Mouse (Mus musculus) left cerebral cortex, postnatal 14 days (tissue): ENCODE measurements around the gene Trpm1. TPM values are rescaled to one million over a fixed set of nuclear protein-coding genes. Genes with fewer than 3 reads are reported as not detected.
"Not testable (repeated sequence)": the region's sequence is repeated elsewhere in the genome, so short reads cannot be mapped to it uniquely, and the experiment has no call there.

Source experiments
- DNase-seq, 2 experiments: peaks; one replicate each; pipeline ENCODE4 v3.0.0; 2021 to 2022; ENCODE audit warnings: low spot score in 2 of 2, mixed read lengths in 1 of 2
- intact Hi-C: fragments of 180-260 bp; cut with DNase I; formaldehyde crosslinking; loops from one replicate; pipeline ENCODE4 v1.15.1; 2025
- long read RNA-seq, 2 experiments: library from polyadenylated mRNA; stranded (forward); transcript quantifications; one replicate each; pipeline ENCODE4 v2.0.0; 2021
- total RNA-seq, 2 experiments: library from RNA; stranded (reverse); gene quantifications; 2 replicates each; pipeline ENCODE4 v1.2.3; 2021

The Trpm1 gene
- total RNA-seq: under 1 TPM; 0.40 to 0.68 TPM
- long read RNA-seq, experiment 1, partial matches to known transcripts: 0 of 1 reads
- long read RNA-seq, experiment 1, other reads (novel, unspliced or antisense): 1 of 1 reads
- long read RNA-seq, experiment 2, partial matches to known transcripts: 1 of 1 reads
- long read RNA-seq, experiment 2, other reads (novel, unspliced or antisense): 0 of 1 reads

DNA sequence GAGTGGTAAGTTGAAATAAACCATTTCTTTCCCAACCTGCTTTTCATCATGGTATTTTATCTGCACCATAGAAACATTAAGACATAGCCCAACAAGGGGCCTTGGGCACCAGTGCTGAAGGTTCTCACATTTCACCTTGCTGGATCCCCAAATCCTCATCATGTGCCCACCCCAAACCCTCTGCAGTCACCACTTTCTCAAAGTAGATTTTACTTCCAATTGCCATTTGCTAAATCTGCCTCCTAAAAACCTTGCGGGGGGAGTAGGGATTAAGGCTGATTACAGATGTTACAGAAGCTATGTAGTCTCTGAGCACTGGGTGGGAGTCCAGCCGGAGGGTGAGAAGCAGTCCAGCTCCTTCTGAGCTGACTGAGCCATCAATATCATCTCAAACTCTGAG is at the start of gene Trpm1:
Trpm1 (plus strand) TSS at position 301 of the 400 bp plus-strand sequence.
- DNase-seq: no peak
- intact Hi-C loops: loop anchor here (10.0 kb wide), 2 partner anchors 89 to 299 kb away; no protein-coding TSS in a partner anchor

DNA sequence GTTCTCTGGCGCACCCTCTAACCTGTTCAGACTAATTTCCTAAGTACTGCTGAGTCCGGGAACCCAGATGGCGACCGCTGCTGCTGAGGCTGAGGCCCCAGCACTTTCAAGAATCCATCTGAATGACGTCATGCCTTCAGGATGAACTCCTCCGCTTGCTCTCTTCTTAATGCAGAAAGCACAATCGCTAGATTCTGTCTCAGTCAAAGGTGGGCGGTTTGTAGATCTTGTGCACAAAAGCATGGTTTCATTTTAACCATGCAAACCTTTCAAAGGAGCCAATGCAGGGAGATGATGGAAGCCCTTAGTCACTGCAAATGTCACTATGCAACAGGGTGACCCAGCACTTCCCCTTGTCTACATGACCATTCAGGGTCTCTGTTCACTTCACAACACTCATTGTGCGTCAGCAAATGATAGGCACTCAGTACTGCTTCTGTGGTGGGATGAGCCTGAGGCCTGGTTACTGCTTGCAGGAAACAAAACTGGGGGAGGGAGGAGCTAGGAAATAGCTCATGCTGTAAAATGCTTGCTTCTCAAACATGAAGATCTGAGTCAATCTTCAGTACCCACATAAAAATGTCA is 31.4 kb upstream of the Trpm1 start:
- DNase-seq: peak; percentile 18 to 46

DNA sequence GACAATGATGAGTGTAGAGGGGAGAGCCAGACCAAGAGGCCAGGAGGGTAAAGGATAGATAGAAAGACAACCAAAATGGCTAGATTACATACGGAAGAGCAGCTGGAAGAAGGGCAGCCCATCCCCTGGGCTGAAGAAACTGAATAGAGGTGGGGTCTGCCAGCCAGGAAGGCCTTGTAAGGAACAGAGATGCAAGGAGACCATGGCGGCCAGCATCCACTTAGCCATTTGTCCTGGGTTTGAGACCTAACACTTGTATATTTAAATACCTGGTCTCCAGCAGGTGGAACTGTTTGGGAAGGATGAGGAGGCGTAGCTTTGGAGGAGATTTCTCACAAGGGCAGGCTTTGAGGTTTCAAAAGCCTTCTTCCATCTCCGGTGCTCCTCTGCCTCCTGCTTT is 29.9 kb upstream of the Trpm1 start:
- intact Hi-C loops: no loop called here
- DNase-seq: peak in 1 of 2 experiments; percentile 0

More for the DNA sequence above, 31.4 kb upstream of the Trpm1 start:
- intact Hi-C loops: no loop called here

DNA sequence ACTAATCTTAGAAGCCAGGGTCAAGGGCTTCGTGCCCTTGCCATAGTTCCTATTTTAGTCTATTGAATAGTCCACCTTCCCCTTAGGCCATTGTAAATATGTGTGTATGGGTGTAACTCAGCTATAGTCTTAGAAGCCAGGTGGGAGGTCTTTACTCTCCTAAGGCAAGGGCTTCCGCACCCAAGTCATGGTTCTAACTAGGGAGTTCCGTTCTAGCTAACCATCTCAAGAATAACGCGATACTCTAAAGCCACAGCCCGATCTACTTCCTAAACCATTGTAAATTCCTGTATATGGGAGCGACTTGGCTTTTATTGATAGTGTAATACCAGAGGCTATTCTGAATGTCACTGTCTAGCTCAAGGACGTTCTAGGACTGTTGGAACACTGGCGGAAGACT is 27.6 kb upstream of the Trpm1 start:
- peak in 1 of 2 experiments; percentile 0 for DNase-seq
- intact Hi-C loops: not testable (repeated sequence)

DNA sequence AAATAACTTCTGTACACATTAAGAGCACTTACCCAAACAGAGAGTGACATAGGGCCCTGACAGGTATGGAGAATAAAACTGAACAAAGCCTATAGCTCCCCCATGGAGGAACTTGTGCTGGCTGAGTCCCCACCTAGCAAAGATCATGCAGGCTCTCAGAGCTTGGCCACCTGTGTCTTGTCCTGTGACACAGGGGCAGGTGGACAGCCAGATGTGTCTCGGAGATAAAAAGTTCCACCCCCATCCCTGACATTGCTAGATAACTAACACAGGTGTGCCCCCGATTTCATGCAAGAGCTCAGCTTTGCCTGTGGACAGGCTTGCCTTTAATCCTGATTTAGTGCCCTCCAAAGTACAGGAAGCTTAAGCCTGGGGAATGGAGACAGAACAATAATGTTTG is 13.8 kb upstream of the Trpm1 start:
- DNase-seq: no peak
- intact Hi-C loops: no loop called here

DNA sequence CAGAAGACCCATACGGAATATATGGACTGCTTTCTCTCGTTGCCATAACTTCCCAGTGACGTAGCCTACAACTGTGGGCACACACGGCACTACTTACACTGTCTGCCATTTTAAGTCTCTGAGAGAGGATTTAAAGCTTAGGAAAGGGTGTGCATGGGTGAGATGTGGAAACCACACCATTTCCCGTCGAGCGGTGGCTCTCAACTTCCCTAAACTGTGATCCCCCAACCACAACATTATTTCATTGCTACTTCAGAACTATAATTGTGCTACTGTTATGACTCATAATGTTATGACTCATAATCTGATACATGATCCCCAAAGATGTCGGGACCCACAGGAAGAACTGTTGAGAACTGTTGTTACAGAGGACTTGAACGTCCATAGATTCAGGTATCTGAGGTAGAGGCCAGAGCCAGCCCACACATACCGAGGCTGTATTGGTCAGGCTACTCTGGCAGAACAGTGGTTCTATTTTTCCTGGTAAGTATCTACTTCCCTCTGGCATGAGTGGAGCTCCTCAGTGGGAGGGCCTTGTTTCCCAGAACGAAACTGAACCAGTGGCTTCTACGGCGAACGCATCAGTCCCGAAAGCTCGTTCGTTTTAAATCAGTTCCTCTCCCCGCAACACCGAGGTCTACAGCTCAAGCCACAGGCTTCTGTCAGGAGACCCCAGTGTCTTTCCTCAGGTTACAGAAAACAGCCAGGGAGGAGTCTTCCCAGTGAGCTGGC is 12.2 kb upstream of the Trpm1 start:
- intact Hi-C loops: no loop called here
- no peak for DNase-seq

DNA sequence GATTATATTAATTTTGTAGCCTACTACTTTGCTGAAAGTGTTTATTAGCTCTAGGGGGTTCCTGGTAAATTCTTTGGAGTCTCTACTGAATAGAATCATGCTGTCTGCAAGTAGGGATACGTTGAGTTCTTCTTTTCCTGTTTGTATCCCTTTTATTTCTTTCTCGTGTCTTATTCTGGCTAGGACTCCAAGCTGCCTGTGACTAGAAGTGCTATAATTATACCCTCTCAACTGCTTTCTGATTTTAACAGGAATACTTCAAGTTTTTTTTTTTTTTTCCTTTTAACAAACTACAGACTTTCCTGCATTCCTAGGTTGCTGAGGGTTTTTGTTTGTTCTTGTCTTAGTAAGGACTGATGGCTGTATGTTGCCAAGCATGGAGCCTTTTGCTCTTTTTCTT is 4.3 kb upstream of the Trpm1 start:
- intact Hi-C loops: no loop called here
- DNase-seq: no peak

DNA sequence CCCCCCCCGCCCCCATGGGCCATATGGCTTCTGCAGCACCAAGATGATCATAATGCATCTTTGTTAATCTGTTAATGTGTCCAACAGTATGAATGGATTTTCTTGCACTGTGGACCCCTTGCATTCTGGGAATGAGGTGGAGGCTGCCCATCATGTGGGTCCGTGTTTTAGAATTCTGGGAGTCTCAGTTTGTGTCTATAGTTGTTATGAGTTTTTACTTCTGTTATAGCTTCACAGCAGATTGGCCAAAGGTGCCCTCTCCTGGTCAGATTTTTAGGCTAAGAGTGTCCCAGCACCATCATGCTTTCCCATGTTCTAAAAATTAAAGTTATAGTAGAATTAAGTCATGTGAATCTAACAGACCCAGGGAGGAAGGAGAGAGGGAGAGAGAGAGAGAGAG is 3.9 kb upstream of the Trpm1 start:
- intact Hi-C loops: loop anchor here (10.0 kb wide), 2 partner anchors 85 to 295 kb away; no protein-coding TSS in a partner anchor
- no peak for DNase-seq

DNA sequence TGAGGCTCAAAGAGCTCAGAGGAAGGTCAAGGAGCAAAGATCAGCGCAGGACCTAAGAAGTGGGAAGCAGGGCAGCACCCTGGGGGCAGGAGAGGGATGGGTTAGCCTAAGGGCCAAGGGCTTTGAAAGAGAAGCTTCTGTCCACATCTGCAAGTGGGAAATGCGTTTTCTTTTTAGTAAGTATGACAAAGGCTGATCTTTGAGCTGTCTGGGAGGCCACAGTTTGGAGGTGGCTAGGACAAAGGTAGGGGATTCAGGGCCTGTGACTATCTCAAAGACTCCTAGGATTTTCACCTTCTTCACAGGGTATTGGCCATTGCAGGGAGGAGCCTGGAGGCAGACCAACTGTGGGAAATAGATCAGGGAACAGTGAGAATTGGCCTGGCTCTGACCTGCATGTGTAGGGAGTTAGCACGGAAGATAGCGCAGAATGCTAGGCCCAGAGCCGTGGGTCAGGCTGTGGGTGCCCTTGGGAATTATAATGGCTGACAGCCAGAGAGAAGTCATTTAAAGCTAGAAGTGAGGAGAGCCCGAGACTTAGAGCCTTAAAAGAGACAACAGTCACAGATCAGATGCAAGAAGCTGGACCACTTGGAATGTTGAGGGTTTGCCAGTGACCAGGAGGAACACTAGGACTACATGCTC is 3.1 kb upstream of the Trpm1 start:
- no peak for DNase-seq
- intact Hi-C loops: loop anchor here (10.0 kb wide), 2 partner anchors 86 to 296 kb away; no protein-coding TSS in a partner anchor

DNA sequence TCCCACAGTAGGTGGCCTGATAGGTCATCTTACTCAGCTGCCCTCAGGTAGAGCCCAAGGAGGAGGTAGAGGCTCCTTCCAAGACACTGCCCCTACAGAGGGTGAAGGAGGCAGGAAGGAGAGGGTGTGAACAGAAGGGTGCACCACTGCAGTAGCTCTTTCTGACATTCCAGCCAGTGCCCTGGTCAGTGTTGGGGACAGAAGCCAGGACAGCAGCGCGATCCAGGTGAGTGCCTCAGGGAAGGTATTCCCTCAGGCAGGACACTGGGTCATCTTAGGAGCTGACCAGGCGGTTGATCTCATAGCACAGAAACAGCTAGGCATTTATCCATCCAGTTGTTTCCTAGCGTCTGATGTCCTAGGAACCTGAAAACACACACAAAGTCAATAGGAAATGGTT is 1.6 kb downstream of the Trpm1 start:
- intact Hi-C loops: loop anchor here (10.0 kb wide), 2 partner anchors 90 to 300 kb away; no protein-coding TSS in a partner anchor
- no peak for DNase-seq

DNA sequence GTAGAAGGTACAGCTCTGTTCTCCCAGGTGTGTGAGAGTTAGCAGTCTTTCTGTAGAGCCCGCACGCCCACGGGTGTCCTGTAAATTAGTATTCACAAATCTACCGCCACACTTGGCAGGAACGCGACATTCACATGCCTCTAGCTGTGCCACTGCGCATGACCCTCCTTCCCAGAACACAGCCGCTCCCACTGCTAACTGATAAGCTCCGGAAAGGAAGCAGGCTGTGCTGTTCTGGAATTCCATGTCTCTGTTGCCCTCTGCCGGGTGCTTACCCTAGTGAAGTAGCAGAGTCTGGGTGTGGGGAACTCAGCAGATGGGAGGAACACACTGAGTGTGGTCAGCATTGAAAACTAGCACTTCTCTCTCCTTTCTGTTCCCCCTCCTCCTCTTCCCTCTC is 2.1 kb downstream of the Trpm1 start:
- DNase-seq: peak; percentile 88 to 97
- intact Hi-C loops: loop anchor here (10.0 kb wide), 2 partner anchors 91 to 301 kb away; no protein-coding TSS in a partner anchor

DNA sequence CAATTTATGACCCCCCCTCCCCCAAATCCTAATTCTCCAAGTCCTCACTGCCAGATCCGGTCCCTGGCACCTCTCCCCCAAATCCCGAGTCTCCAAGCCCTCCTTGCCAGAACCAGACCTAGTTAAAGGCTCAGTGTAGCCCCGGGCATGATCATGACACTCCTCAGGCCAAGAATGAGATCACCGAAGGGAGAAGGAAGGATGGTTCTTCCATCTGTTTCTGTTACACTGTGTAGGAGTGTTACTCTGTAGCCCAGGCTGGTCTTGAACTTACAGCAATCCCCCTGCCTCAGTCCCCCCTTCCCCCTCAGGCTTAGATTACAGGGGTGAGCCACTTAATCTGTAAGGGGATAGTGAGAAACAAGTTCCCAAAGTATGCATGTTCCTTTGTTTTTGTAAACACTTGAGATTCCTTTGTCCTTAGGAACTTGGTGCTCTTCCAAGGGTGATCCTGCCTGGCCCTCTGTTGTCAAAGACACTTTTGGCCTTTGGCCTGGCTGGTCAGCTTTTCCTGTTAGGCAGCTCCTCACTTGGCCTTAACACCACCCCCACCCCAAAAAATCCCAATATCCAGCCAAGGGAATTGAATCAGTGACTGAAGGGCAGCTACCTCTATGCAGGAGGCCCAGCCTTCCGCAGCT is 2.8 kb downstream of the Trpm1 start:
- no peak for DNase-seq
- intact Hi-C loops: loop anchor here (10.0 kb wide), 2 partner anchors 92 to 302 kb away; no protein-coding TSS in a partner anchor

DNA sequence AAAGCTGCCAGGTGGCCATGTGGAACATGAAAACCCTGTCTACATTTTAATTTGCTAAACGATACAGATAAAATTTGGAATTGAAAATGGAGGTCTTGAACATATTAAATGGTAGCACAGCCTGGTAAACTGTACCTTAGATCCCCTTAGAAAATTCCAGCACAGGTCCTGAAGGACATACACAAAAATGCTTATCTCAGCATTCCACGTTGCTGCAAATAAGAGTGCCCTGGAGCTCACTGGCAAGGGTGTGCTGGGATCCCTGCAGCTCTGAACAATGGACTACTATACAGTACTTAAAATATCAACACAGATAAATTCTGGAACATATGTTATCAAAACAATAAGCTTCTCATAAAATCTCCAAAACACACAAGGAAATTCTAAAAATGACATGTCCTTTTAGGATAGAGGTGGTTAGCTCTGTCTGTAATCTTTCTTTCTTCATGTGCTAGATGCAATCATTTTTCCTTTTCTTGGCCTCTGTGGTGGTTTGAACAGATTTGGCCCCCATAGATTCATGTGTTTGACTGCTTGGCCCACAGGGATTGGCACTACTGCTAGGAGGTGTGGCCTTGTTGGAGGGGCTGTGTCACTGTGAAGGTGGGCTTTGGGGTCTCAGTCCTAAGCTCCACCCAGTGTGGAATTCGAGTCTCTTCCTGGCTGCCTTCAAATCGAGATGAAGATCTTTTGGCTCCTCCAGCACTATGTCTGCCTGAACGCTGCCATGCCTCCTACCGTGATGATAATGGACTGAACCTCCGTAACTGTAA is 3.5 kb downstream of the Trpm1 start:
- DNase-seq: no peak
- intact Hi-C loops: loop anchor here (10.0 kb wide), 2 partner anchors 92 to 302 kb away; no protein-coding TSS in a partner anchor

DNA sequence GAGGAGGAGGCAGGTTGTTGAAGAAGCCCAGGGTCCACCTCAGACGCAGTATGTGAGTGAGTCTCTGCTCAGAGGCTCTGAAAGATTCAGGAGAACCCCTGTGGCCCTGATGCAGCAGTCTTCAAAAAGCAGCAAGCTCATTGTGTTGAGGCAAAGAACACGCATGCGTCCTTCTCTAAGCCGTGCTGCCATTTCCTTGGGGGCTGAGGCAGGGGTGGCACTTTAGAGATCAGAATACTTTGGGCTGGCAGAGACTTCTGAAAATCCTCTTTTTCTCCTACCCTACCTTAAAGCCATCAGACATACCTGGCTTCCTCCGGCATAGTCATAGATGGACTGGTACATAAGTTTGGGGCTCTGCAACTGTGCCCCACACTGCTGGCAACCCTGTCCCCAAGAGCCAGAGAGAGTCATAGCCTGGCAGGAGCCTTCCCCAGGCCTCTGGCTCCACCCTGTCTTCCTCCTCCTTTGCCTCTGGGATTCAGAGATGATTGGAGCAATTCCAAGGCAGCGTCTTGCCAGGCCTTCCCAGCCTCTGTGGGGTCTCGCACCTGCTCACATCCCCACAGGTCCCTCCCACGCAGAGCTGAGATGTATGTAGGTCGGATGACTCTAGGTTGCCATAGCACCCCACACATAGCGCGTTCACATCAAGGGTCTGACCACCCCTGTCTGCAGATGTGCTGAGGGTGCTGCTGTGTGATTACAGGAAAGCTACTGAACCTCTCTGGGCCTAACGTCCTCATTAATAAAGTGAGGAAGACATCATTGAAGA is 4.8 kb downstream of the Trpm1 start:
- intact Hi-C loops: loop anchor here (10.0 kb wide), 2 partner anchors 94 to 304 kb away; no protein-coding TSS in a partner anchor
- peak in 1 of 2 experiments; percentile 64 for DNase-seq

DNA sequence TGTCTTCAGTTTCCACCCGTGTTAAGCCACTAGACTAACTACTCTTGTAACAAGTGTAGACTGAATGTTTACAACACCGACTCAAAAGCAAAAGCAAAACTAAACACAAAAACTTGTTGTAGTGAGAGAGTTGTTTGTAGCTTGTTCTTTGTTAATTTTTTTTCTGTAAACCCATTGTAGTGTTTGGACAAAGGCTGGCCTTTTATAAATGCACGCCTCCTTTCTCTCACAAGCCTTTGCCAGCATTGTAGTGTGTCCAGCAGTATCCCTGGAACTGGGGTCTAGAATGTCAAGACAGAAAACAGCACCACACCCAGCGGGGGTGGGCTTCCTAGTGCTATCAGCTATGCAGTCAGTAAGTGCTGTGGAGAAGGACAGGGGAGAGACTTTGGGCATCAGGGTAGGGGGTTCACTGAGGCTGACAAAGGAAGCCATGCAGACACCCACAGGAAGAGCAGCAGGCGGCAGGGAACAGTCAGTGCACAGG is 5.5 kb downstream of the Trpm1 start:
- no peak for DNase-seq
- intact Hi-C loops: loop anchor here (10.0 kb wide), 2 partner anchors 94 to 304 kb away; no protein-coding TSS in a partner anchor

DNA sequence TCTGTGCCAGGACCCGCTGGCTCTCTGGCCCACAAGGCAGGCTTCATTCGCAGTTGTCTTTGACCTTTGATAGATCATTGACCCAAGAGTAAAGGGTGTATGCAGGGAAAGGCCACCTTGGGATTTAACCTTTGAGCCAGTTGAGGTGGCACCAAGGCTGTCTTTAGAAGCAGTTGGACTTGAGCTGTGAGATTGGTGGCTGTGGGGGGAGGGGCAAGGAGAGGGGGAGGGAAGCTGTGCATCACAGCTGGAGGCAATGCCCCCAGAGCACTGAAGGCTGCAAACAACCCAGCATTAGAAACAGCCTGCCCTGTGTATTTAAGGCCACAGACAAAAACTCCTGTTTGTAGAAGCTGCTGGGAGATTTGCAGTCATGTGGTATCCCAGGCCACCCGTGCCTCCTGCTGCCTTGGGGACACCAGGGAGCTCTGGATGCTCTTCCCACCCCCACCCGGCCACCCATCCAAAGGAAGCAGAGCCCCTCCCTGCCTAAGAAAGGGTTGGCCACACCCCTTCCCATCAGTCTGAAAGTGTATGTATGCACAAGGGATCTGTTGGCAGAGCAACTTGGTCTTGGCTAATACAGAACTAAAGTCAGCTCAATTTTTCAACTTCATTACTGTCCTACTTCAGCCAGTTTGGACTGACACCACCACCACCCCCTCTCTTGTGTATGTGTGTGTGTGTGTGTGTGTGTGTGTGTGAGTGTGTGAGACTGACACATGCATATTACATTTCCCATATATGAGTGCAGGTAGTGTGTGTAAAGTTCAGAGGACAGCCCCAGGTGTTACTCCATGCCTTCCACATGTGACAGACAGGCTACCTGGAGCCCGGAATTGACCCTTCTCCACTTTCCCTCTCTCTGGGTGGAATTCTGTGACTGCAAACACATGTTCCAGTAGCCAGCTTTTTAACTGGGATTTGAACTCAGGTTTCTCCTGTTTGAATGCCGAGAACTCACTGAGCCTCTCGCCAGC is 6.3 kb downstream of the Trpm1 start:
- intact Hi-C loops: loop anchor here (5.0 to 10.0 kb wide), 5 partner anchors 95 to 403 kb away; partner anchors contain the start of gene Klf13
- no peak for DNase-seq
